Mouse (Mus musculus) natural killer cell, adult 2 months (primary cell): ENCODE results near the gene Zfp943.
A peak's percentile ranks its signal among the peaks of the same experiment; 100 is the strongest.
"Not testable (repeated sequence)": the region's sequence is repeated elsewhere in the genome, so short reads cannot be mapped to it uniquely, and the experiment has no call there.

Source experiments
- DNase-seq, 2 experiments: peaks; one replicate each; pipeline ENCODE4 v3.0.0; 2022; ENCODE audit warnings: low spot score in 2 of 2

Zfp943 gene

GRCm38 (mm10) chr17:21962107-21962907, at the start of gene Zfp943, which contains the start of gene Zfp942:
Gene Zfp943, plus strand, starts transcription at chr17:21962552.
Gene Zfp942, minus strand, starts transcription at chr17:21962464.
- peak; percentile 70 to 77 for DNase-seq

- DNase-seq = no peak
Measured at GRCm38 (mm10) chr17:21963302-21963701, 950 bp downstream of the Zfp943 start.

- peak in 1 of 2 experiments; percentile 13 for DNase-seq
Measured at GRCm38 (mm10) chr17:22035594-22035993, 73.2 kb downstream of the Zfp943 start.

- no peak for DNase-seq
Measured at GRCm38 (mm10) chr17:22049403-22049802, 87.1 kb downstream of the Zfp943 start.

GRCm38 (mm10) chr17:22053211-22053610, 90.9 kb downstream of the Zfp943 start:
- DNase-seq = no peak

- DNase-seq = peak; percentile 42 to 53
Measured at GRCm38 (mm10) chr17:22081031-22081631, 118.8 kb downstream of the Zfp943 start.

- DNase-seq = not testable (repeated sequence)
Measured at GRCm38 (mm10) chr17:22083224-22083623, 120.9 kb downstream of the Zfp943 start.

GRCm38 (mm10) chr17:22118770-22119169, 156.4 kb downstream of the Zfp943 start:
- DNase-seq = no peak
